Mouse (Mus musculus) lung, postnatal 14 days (tissue): ENCODE data around the gene Dicer1.
"Not testable (repeated sequence)": the region's sequence is repeated elsewhere in the genome, so short reads cannot be mapped to it uniquely, and the experiment has no call there.

Source experiments
- DNase-seq: peaks from one replicate; pipeline ENCODE4 v3.0.0; 2021

Dicer1 gene

DNA sequence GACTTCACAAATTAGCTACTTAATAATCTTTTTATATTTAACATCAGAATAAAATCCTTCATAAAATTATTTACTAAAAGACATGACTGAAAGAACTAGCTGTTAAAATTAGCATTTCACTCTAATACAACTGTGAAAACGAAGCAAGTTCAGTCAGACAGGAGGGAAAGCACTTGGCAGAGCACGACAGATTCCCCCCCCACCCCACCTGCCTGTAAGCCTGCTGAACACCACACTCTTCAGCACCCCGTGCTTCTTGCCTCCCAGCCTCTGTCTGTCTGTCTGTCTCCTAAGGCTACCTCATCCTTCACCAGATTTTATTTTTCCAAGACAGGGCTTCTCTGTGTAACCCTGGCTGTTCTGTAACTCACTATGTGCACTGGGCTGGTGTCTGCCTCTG, 12.8 kb downstream of the Dicer1 start:
- no peak for DNase-seq

DNA sequence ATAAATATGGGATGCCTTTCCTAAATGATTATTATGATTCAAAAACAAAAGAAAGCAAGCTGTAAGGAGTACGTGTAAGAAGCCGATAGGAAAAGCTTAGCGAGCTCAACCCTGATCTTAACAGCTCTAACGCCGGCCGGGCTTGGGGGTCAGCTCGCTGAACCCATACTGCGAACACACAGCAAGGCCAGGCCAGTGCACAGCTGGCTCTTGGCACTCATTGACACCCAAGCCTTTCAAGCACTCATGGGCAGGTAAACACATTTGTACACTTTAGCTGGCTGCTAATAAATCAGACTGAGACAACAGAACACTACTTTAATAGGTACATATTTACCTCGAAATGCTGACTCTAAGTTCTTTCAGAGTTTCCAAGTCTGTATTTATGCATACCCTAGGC, 13.3 kb downstream of the Dicer1 start:
- no peak for DNase-seq

DNA sequence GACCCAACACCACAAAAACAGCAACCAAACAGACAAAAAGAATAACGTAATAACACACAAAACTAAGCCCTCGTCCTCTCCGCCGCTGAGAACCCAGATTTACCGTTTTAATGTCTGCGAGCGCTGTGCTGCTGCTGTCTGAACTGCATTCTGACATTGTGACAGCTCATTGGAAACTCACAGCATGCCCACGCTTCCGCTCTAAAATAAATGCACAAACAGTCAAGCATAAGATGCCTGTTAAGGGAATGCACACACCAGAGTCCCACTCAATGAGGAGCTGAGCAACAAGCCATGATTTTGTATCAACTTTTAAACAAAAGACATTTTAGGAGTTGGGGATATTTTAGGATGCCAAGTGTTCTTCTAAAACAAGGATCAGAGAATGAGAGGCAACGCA, 14.1 kb downstream of the Dicer1 start:
- DNase-seq: no peak

DNA sequence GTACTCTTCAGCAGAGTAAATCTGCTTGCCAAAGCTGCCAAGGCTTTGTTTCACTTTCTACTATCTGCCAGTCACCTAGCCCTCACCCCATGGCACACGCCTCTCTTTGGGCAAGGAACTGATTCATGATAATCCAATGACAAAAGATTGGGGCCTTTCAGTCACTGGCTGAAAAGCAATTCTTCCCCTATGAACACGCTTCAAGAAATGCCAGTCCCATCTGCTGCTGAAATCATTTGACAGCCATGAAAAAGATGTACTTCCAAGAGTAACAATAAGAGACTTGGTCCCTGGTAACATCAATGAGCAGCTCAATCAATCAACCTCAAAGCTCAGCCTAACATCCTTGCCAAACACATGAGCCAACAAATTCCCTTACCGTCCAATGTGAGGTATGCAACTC, 15.8 kb downstream of the Dicer1 start:
- DNase-seq: no peak

DNA sequence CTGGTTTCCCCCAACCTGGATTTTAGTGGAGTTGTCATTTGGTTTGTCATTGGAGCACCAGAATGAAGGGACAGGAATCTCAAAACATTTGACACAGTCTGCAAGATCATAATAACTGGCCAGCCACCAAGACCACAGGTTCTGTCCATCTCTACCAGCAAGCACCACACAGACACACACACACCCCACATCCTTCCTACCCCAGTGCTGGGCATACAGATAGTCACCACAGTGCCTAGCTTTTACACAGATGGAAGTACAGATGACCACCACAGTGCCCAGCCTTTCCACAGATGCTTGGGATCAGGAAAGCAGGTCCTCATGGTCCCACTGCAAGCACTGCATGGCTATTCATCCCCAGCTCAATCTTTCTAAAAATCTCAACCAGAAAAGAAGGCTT, 18.6 kb downstream of the Dicer1 start:
- DNase-seq: no peak

DNA sequence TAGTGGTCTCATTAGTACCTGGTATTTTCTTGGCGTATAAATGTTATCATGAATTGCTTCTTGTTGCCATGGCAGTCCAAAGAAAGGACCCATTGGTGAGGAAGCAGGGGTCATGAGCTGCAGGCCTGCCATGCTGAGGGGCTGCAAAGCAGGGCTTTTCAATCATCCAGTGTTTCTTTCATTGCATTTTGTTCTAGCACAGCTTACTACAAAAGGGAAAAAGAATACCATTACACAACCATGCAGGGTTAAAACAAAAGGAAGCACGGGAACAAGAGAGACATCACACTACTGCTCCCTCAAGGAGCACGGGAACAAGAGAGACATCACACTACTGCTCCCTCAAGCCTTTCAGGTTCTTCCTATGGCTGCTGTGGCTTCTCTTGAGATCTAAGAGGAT, 20.0 kb downstream of the Dicer1 start:
- DNase-seq: no peak

DNA sequence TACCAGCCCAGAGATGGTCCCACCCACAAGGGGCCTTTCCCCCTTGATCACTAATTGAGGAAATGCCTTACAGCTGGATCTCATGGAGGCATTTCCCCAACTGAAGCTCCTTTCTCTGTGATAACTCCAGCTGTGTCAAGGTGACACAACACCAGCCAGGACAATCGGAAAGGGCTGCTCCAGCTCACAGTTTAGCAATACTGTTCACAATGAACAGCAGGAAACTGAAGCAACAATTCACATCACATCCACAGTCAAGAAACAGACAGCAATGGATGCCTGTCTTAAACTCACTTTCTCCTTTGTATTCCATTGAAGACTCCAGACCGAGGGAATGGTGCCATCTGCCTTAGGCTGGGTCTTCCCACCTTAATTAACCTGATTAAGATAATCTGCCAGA, 25.3 kb downstream of the Dicer1 start:
- not testable (repeated sequence) for DNase-seq

DNA sequence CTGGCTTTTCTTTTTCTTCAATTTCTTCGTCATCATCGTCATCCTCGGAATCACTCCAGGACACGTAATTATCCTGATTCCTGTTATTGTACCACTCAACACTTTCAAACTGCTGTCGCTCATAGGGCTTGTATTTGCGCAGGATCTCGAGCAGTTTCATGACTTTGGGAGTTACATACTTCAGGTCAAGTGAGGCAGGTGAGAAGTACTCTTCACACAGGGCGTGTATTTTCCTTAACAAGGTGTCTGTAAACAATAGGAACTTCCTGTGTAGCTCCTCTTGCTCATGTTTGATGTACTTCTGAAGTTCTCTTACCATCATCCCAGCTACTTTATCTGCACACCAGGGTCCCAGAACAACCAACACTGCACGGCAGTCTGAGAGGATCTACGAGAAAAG, 29.7 kb downstream of the Dicer1 start:
- DNase-seq: no peak

DNA sequence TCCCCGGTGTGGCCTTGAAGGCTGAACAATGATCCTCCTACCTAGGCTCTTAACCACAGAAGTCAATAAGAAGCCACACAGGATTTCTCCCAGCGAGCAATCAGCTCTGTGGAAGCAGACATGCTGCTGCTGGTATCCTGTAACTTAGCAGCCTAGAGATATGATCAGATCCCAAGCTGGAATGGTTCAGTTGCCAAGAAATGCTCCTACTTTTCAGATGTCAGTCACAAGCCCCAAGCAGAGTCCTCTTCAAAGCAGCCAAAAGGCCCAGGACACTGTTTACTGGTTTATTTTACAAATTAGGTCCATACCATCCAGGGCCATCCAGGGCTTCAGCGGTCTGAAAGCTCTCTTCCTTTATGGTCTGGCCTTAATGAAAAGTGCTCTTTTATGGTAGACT, 30.7 kb downstream of the Dicer1 start:
- no peak for DNase-seq

DNA sequence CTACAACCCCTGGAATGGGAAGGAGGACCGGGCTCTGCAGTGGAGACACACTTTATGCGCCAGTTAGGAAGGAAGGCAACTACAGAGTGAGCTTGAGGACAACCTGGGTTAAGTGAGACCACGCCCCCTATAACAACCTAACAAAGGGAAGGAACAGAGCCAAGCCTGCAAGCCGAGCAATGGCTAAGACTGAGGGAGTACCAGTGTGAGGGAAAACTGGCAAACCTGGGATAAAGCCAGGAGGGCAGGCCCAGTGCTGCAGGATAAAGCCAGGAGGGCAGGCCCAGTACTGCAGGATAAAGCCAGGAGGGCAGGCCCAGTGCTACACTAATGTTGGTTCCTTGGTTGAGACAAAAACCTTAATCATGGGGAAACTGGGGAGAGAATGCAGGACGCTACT, 32.8 kb downstream of the Dicer1 start:
- no peak for DNase-seq

DNA sequence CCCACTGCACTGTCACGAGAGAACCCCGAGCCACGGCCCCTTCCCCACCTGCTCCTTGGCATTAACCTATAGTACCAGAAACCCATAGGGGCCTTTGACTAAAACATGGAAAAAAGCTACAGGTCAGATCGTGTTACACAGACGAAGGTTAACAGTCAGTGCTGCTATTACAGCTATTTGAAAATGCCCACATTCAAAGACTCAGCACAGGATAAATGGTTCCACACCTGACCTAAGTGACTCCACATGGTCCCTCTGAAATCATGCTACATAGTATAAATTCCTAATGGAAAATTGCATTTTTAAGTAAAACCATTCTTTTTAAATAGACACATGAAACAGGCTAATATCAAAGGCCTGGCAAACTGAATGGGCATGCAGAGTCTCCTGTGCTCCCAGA, 35.3 kb downstream of the Dicer1 start:
- DNase-seq: no peak

DNA sequence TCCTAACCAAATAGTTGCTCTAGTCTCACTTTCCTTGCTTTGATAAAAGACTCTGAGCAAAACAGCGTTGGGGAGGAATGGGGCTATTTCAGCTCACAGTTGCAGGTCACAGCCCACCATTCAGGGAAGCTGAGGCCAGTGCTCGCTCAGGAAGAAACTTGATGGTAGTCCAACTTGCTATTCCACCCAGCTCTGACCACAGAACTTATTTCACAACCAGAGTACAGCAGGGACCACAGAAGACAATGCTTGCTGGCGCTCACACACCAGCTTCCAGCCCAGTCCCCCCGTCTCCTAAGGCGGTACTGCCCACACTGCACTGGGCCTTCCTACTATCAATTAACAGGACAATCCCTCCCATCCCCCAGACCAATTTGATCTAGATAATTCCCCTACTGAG, 36.3 kb downstream of the Dicer1 start:
- DNase-seq: no peak

DNA sequence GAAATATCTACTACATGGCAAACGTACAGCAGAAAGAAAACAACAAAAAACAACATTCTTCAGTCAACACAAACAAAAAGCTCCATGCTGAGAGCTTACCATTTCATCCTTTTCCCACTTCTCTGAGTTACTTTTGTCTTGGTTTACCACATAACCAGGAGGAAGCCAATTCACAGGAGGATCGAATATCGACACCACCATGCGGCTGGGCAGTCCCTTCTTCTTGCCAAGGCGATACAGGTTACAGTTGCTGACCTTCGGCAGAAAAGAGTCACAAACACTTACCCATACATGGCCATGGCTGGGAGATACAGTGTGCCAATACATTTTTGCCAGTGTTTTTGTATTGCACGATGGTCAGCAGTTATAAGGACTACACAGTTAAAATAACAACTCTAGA, 51.5 kb downstream of the Dicer1 start:
- no peak for DNase-seq

DNA sequence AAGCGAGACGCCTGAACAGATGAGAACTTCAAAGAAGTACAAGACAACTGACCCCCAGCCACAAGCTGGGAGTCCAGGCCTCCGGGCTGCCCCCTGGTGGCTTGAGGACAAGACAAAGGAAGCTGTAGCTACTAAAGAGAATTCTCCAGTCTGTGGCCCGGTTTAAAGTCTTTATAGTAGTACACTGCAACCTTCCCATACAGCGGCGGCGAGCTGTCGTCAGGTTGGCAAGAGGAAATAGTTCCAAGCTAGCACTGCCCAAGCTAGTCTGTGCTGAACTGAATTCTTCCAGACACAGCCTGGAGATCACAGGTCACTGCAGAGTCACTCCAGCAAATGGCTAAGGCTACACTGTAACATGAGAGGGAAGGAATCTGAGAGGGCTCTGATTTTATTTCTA, 52.0 kb downstream of the Dicer1 start:
- peak; percentile 71 for DNase-seq

DNA sequence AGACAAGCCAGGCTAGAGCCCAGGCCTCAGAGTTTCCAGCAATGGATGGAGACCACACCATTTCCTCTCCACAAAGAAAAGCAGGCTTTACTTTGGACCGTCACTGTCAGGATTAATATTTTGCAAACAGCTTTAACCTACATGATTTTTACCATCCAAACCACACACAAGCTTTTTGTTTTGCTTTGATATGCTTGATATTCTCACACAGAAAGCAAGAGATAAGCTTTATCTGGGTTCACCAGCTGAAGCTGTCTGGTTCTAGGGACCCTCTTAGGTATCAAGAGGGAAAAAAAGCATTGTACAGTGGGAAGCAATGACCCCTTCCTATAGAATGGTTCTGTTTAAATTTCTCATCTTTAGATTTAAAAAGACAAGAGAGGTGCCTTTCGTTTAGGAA, 56.2 kb downstream of the Dicer1 start:
- DNase-seq: no peak

DNA sequence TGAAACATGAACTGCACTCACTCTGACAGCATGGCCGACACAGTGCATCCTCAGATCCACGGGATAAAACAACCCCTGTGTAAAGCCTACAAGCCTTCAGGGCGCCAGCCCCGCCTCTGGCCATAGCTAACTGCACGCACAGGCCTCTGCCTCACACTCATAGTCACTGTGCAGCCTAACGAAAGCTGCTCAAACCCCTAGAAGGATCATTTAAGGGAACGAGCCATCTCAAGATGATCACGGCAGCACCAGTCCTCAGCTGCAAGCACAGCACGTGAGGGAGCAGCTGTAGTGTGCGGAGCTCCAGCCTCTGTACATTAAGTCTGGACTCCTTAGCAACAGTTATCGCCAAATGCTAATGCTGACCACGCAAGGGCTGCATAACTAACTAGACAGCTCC, 58.9 kb downstream of the Dicer1 start:
- no peak for DNase-seq

DNA sequence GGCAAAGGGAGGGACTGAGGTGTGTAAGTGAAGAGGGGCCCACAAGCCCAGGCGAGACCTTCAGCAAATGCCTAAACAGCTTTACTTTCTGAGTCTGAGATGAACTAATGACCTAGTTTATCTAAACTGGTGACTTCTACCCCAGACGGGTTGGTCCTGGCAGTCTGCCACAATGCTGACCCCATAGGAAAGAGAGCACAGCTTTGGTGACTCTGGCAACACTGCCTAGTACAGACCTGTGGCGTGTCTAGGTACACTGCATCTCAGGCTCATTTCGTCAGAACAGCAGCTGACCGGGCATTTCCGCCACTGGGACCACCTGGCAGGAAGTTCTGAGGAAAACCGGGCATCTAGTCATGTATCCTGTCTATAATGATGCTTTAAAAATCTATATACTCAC, 61.3 kb downstream of the Dicer1 start:
- no peak for DNase-seq

DNA sequence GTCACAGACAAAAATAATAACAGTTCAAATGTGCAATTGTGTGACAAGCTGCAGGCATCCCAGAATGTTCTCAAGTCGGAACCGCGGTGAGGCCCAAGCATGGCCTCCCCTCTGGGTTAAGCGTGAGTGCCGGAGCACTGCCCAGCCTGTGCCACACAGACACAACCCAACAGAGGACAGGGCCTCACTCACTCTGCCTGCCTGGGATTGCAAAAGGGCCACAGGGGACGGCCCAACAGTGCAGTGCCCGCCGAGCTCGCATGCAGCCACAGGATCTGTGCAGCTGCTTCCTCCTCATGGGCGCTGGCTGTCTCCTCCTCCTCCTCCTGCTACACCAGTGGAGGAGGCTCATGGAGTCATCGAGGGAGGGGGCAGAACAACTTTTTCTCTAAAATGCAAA, 62.9 kb downstream of the Dicer1 start:
- DNase-seq: no peak

DNA sequence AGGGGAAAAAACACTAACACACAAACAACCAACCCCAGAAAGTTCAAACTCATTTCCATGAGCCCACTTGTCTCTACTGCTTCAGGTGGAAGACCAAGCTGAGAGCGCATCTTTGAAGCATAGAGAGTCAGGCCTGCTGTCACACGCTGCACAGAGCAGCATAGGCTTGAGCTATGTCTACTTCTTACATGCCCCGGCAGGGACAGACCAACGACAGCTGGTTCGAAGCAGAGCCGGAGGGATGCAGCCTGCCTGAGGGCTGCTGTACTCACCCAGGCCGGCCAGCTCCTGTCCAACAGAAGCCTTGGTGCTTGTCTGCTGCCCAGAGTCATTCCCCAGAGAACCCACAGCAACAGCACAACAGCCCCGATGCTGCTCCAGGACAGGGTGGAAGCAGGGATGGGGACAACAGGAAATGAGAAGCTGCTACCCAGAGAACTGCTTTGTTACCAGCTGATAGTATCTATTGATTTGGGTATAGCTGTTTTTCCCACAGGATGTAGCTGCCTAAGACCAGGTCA, 67.3 kb downstream of the Dicer1 start:
- no peak for DNase-seq

DNA sequence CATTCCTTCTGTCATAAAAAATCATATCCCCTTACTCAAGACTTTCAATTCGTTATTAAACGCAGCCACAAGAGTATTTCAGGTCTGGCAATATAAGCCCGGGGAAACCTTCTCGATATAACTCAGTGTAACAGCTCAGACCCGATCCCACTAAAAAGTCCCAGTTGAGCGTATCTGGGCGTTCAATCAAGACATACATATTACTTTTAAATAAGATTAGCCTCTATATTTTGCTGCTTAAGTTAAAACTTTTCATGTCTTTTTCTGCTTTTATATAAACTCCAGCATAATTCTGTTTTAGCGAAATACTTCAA, 72.0 kb downstream of the Dicer1 start:
- no peak for DNase-seq

DNA sequence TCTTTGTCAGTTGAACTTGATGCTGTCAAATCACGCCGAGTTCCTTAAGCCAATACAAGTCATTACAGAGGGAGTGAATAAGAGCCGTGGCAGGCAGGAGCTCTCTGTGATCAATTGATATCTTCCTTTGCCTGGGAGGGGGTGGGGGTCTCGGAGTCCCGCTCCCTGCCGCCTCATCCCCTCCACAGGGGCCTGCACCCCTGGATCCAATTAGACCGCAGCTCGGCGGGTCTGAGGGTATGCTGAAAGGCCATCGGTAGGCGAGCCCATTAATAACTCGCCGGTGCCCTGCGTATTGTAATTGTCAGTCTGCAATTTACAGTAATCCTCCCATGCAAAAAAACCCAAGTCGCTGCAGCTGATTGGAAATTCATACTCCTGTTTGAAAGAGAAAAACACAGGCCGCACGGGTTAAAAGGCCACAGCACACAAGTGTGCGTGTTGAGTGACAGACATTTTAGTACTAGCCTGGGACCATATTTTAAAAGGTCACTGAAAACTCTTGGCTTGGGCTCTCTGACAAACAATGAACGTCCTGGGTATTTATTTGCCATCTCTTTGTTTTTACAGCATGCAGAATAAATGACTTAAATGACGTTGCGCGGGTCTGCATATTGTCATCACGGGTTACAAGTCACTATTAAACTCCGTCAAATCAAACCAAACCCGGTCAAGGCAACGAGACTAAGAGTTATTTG, 72.5 kb downstream of the Dicer1 start:
- no peak for DNase-seq

DNA sequence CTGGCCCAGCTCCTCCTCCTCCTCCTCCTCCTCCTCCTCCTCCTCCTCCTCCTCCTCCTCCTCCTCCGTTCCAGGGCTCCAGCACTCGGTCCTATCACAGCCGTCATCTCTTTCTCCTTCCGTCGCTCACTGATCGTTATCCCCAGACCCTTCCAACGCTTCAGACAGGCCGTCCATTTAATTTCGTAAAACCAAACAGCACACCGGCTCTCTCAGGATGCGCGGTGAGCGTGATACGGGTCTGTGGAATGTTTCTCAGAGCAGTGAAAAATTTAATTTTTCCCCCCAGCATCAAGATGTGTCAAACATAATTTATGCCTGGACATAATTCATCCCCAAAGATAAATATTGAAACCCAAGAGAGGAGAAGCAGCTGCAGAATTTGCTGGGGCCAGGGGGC, 73.3 kb downstream of the Dicer1 start:
- no peak for DNase-seq

DNA sequence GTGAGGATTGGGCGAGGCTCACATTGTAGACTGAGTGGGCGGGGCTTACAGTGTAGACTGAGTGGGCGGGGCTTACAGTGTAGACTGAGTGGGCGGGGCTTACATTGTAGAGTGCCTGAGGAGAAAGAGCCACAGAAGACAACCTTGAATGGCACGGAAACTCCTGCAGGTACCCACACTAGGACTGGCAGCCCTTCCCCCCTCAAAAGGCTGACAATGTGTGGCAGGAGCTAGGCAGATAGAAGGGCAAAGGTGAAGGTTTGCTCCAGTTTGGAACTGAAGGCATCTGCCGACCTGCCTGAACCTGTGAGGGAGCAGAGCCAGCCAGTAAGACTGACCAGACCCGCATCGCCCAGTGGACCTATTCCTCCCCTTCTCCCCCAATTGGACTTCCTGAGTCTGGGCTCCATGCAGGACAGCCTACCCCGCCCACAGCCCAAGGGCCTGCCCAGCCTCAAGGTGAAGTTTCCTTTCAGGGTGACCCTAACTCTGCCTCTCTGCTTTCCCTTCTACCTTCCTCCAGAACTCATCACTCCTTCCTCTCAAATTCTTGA, 74.3 kb downstream of the Dicer1 start:
- DNase-seq: no peak

DNA sequence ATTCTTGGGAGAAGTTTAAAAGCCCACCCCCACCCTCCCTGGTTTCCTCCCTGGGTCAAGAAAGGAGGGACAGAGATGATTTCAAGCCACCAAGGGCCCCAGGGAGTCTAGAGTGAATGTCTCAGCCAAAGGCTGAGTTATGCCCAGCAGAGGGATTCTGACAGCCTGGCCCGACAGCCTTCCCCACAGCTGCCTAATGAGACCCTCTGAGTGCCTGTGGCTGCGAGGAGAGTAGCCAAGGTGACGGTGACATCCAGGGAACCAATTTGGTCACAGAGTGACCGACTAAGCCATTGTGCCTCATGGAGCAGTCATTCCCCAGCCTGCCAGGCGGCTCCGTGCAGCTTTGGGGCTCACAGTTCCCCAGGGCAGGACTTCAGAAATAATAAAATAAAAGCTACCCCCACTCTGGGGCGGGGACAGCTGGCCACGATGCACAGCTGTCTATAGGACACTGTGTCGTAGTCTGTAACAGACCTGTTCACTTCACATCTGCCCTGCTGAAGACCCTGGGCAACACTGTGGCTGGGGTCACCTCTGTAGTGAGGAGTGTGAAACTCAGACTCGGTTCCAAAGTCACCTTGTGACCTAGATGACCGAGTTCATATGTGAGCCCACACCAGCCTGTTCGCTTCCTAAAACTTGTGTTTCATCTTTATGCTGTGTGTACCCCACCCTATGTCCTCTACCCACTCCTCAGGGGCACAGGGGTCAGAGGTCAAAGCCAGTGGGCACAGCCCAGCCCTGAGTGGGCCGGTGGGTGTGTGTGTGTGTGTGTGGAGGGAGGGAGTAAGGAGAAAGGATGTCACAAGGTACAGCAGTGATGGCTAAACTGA, 75.0 kb downstream of the Dicer1 start:
- DNase-seq: no peak
